Mouse (Mus musculus) lung, postnatal 0 days (tissue): ENCODE results near the gene Gm42417. TPM values are rescaled to one million over a fixed set of nuclear protein-coding genes. Genes with fewer than 3 reads are reported as not detected.
A peak's percentile ranks its signal among the peaks of the same experiment; 100 is the strongest.

Experiments
- ATAC-seq: fragments of 200-750 bp; cut with Nextera tagmentation; 2 replicates; pipeline ENCODE4 v1.8.0; 2017; ENCODE audit warnings: moderate library complexity
- DNase-seq: peaks from one replicate; pipeline ENCODE4 v3.0.0-alpha.2; 2016; ENCODE audit warnings: low spot score
- H3K27ac ChIP-seq: fragments of 300-500 bp; sonication (generic); 2 replicates; pipeline ENCODE4 v1.5.1; 2014; ENCODE audit warnings: antibody characterized with exemption, mild to moderate bottlenecking, low read length, mixed read lengths
- H3K27me3 ChIP-seq: fragments of 300-500 bp; sonication (generic); replicated peaks from 2 replicates; pipeline ENCODE4 v1.6.1; 2014; ENCODE audit warnings: low read length, mixed read lengths; ENCODE audit not compliant: insufficient read depth
- H3K36me3 ChIP-seq: fragments of 300-500 bp; sonication (generic); 2 replicates; pipeline ENCODE4 v1.6.1; 2014; ENCODE audit warnings: low read length, mixed read lengths; ENCODE audit not compliant: insufficient read depth
- H3K4me1 ChIP-seq: fragments of 300-500 bp; sonication (generic); 2 replicates; pipeline ENCODE4 v1.6.1; 2014; ENCODE audit warnings: antibody characterized with exemption, low read depth, low read length, mixed read lengths; ENCODE audit not compliant: insufficient read depth
- H3K4me2 ChIP-seq: fragments of 300-500 bp; sonication (generic); replicated peaks from 2 replicates; pipeline ENCODE4 v1.6.1; 2014; ENCODE audit warnings: low read depth, mild to moderate bottlenecking, low read length, moderate library complexity, mixed read lengths
- H3K4me3 ChIP-seq: fragments of 300-500 bp; sonication (generic); 2 replicates; pipeline ENCODE4 v1.5.1; 2014; ENCODE audit warnings: low read depth, low read length
- H3K9ac ChIP-seq: fragments of 300-500 bp; sonication (generic); replicated peaks from 2 replicates; pipeline ENCODE4 v1.6.1; 2014; ENCODE audit warnings: low read depth, mild to moderate bottlenecking
- H3K9me3 ChIP-seq: fragments of 300-500 bp; sonication (generic); 2 replicates; pipeline ENCODE4 v1.6.1; 2016; ENCODE audit warnings: low read length, mixed read lengths
- CTCF ChIP-seq: IDR thresholded peaks from 2 replicates; pipeline ENCODE4 v1.5.1; 2016; ENCODE audit warnings: antibody characterized with exemption, mild to moderate bottlenecking
- EP300 ChIP-seq: IDR thresholded peaks from 2 replicates; pipeline ENCODE4 v1.6.1; 2016; ENCODE audit warnings: antibody characterized with exemption, mild to moderate bottlenecking, control low read depth
- WGBS: fragments of 180-500 bp; shearing (Covaris S2); extraction: QIAGEN DNeasy Blood & Tissue Kit; methylation state at CpG from one replicate; pipeline ENCODE4 v1.1.7; 2014; 5-methylcytosine and 5-hydroxymethylcytosine counted together
- polyA plus RNA-seq: library from polyadenylated mRNA; unstranded; fragments of >200 nt; fragmentation: Nextera tagmentation; extraction: Ambion mirVana; gene quantifications from 2 replicates; pipeline ENCODE4 v1.2.1, GENCODE M21; 2015

Gm42417 gene
- polyA plus RNA-seq, 1 experiment from 2014 or later: 0.62 TPM

- no peaks in the 10 kb centered on the region for H3K9me3 ChIP-seq
- peaks cover 31% of the 10 kb centered on the region for H3K36me3 ChIP-seq
- TF ChIP-seq EP300: no peak
- no peak for TF ChIP-seq CTCF
- DNase-seq (no peak), ATAC-seq (no peak)
- peaks cover 10% of the 10 kb centered on the region; the same call in 1 of the 2 replicates for H3K4me1 ChIP-seq
- 78% methylated on average over 3 of the region's 3 CpGs for WGBS
- H3K4me2 ChIP-seq: no peak overlapping the region
- no peak overlapping the region for H3K27ac ChIP-seq
- H3K4me3 ChIP-seq: no peak overlapping the region
- no peaks in the 10 kb centered on the region for H3K27me3 ChIP-seq
- no peak overlapping the region for H3K9ac ChIP-seq
Measured at GRCm38 (mm10) chr1:36518259-36518658, 21.0 kb downstream of the Gm42417 start.

DNA sequence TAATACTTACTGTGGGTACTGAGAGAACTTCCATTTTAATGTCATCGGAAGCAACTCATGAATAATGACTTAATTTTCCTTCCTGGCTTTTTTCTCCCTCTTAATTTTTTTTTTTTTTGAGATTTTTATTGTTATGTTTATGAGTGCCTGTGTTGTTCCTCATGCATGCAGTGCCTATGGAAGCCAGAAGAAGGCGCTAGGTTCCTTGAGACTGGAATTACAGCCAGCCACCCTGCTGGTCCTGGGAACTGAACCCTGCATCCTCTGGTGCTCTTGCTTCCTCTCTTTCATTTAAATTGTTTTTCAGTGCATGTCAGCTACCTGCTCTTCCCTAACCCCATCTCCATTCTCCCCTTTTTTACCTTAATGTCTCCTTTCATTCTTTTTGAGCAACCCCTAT lies 25.5 kb downstream of the Gm42417 start:
- peak overlapping the region; percentile 97; the same call in 1 of the 2 replicates for H3K4me3 ChIP-seq
- H3K27me3 ChIP-seq: no peaks in the 10 kb centered on the region
- peak overlapping the region; percentile 98; the same call in 1 of the 2 replicates for H3K4me2 ChIP-seq
- no peaks in the 10 kb centered on the region for H3K36me3 ChIP-seq
- ATAC-seq: no peak
- H3K9me3 ChIP-seq: no peaks in the 10 kb centered on the region
- TF ChIP-seq CTCF: peak; percentile 70
- TF ChIP-seq EP300: no peak
- DNase-seq: peak; percentile 55
- H3K27ac ChIP-seq: no peak overlapping the region
- 58% methylated on average over 2 of the region's 2 CpGs for WGBS
- H3K9ac ChIP-seq: no peak overlapping the region
- peaks cover 17% of the 10 kb centered on the region; the same call in 1 of the 2 replicates for H3K4me1 ChIP-seq

DNA sequence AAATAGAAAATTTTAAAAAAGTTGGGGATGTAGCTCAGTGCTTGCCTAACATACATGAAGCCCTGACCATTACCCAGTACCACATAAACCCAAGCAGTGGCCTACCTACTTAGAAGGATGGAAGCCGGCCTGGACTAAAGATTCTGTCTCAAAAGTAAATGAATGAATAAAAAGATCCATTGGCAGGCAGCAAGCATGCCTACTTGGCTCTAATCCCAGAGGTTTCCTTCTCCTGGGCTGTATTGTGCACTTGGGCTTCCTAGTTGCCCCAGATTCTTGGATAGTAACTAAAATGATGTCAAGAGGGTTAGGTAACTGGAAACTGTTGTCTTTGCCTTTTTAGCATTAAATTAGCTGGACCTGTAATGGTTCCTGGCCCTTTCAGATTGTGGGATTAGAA lies 25.9 kb downstream of the Gm42417 start:
- Histone ChIP-seq H3K4me1 (peaks cover 17% of the 10 kb centered on the region; the same call in 1 of the 2 replicates), H3K27me3 (no peaks in the 10 kb centered on the region), H3K9ac (peak overlapping the region; percentile 82; the same call in 1 of the 2 replicates), H3K9me3 (no peaks in the 10 kb centered on the region), H3K36me3 (no peaks in the 10 kb centered on the region), H3K27ac (no peak overlapping the region), H3K4me2 (peak overlapping the region; percentile 98), H3K4me3 (peak overlapping the region; percentile 97)
- WGBS: 7% methylated on average over 1 of the region's 1 CpGs
- ATAC-seq (no peak), DNase-seq (no peak)
- no peak for TF ChIP-seq CTCF
- TF ChIP-seq EP300: no peak

GRCm38 (mm10) chr1:36512966-36513280 lies 26.3 kb downstream of the Gm42417 start:
- 2% methylated on average over 16 of the region's 16 CpGs for WGBS
- DNase-seq: no peak
- peak overlapping the region; percentile 82 for H3K9ac ChIP-seq
- H3K27ac ChIP-seq: peak overlapping the region; percentile 98; the same call in 1 of the 2 replicates
- no peak for TF ChIP-seq CTCF
- peak overlapping the region; percentile 98 for H3K4me2 ChIP-seq
- H3K36me3 ChIP-seq: no peaks in the 10 kb centered on the region
- H3K27me3 ChIP-seq: no peaks in the 10 kb centered on the region
- H3K4me1 ChIP-seq: peaks cover 17% of the 10 kb centered on the region; the same call in 1 of the 2 replicates
- H3K9me3 ChIP-seq: no peaks in the 10 kb centered on the region
- ATAC-seq: no peak
- peak overlapping the region; percentile 97 for H3K4me3 ChIP-seq

- peak; percentile 59 for ATAC-seq
- TF ChIP-seq CTCF: no peak
- TF ChIP-seq EP300: no peak
- peak overlapping the region; percentile 97 for H3K4me3 ChIP-seq
- WGBS: 3% methylated on average over 55 of the region's 126 CpGs
- peak overlapping the region; percentile 98 for H3K4me2 ChIP-seq
- peak overlapping the region; percentile 98 for H3K27ac ChIP-seq
- peaks cover 17% of the 10 kb centered on the region; the same call in 1 of the 2 replicates for H3K4me1 ChIP-seq
- H3K9me3 ChIP-seq: no peaks in the 10 kb centered on the region
- peak; percentile 59 for DNase-seq
- H3K36me3 ChIP-seq: no peaks in the 10 kb centered on the region
- H3K27me3 ChIP-seq: no peaks in the 10 kb centered on the region
- peak overlapping the region; percentile 82 for H3K9ac ChIP-seq
Measured at GRCm38 (mm10) chr1:36512089-36512965, 26.9 kb downstream of the Gm42417 start.

GRCm38 (mm10) chr1:36511289-36512021 lies 27.8 kb downstream of the Gm42417 start, which contains the start of gene Cnnm3:
Gene Cnnm3, plus strand, starts transcription at chr1:36511867.
- DNase-seq (peak; percentile 98), ATAC-seq (peak; percentile 99)
- H3K9ac ChIP-seq: peak within 1 kb of the TSS; percentile 82
- H3K4me2 ChIP-seq: peak within 1 kb of the TSS; percentile 98
- H3K36me3 ChIP-seq: no peaks in the 10 kb centered on the region
- 2% methylated on average over 39 of the region's 51 CpGs for WGBS
- H3K27ac ChIP-seq: peak within 1 kb of the TSS; percentile 98
- no peaks in the 10 kb centered on the region for H3K27me3 ChIP-seq
- no peaks in the 10 kb centered on the region for H3K9me3 ChIP-seq
- H3K4me1 ChIP-seq: peaks cover 17% of the 10 kb centered on the region; the same call in 1 of the 2 replicates
- peak within 1 kb of the TSS; percentile 97 for H3K4me3 ChIP-seq
- TF ChIP-seq EP300 (no peak; the same call in 1 of the 2 replicates), CTCF (peak; percentile 63)
